Mouse (Mus musculus) thymus, postnatal 0 days (tissue): Measurements from ENCODE around the gene Gm10840. TPM values are rescaled to one million over a fixed set of nuclear protein-coding genes. Genes with fewer than 3 reads are reported as not detected.
"Not testable (repeated sequence)": the region's sequence is repeated elsewhere in the genome, so short reads cannot be mapped to it uniquely, and the experiment has no call there.

ENCODE experiments used
- DNase-seq: peaks from one replicate; pipeline ENCODE4 v3.0.0-alpha.2; 2015; ENCODE audit warnings: low spot score
- polyA plus RNA-seq: library from polyadenylated mRNA; unstranded; fragments of >200 nt; fragmentation: Nextera tagmentation; extraction: Ambion mirVana; gene quantifications from 2 replicates; pipeline ENCODE4 v1.2.1, GENCODE M21; 2015

The Gm10840 gene
- polyA plus RNA-seq, 1 experiment from 2014 or later, result 0.78 TPM

GRCm38 (mm10) chr11:106195341-106195740 lies 34.7 kb downstream of the Gm10840 start:
- no peak for DNase-seq

- no peak for DNase-seq
Observed at GRCm38 (mm10) chr11:106198277-106198676, 37.6 kb downstream of the Gm10840 start.

- not testable (repeated sequence) for DNase-seq
Observed at GRCm38 (mm10) chr11:106199997-106200396, 39.3 kb downstream of the Gm10840 start.

- peak; percentile 25 for DNase-seq
Observed at GRCm38 (mm10) chr11:106200756-106201155, 40.1 kb downstream of the Gm10840 start.

GRCm38 (mm10) chr11:106201337-106202122 lies 40.9 kb downstream of the Gm10840 start:
- DNase-seq, result peak; percentile 26

- DNase-seq, result no peak
Observed at GRCm38 (mm10) chr11:106202123-106202465, 41.4 kb downstream of the Gm10840 start, which contains the start of gene Strada. Gene Strada (minus strand): TSS chr11:106202168.

Other genes with a start within 250 kb of the Gm10840 start
- 7.2 and 8.5 TPM in 2 replicates for gene Cyb561, start 207.5 kb upstream of the Gm10840 start, polyA plus RNA-seq
- 0.88 and 1.3 TPM in 2 replicates for gene Ace, start 192.9 kb upstream of the Gm10840 start, polyA plus RNA-seq
- not detected in 2 replicates for gene Ace3, start 166.2 kb upstream of the Gm10840 start, polyA plus RNA-seq
- 1.5 TPM in 2 replicates for gene Kcnh6, start 152.7 kb upstream of the Gm10840 start, polyA plus RNA-seq
- 44.0 and 48.3 TPM in 2 replicates for gene Dcaf7, start 124.0 kb upstream of the Gm10840 start, polyA plus RNA-seq
- gene Taco1, start 94.8 kb upstream of the Gm10840 start, polyA plus RNA-seq, result 10.1 and 11.5 TPM in 2 replicates
- 13.6 and 16.9 TPM in 2 replicates for gene Map3k3, start 76.2 kb upstream of the Gm10840 start, polyA plus RNA-seq
- gene Limd2, start within 50 bp of the Gm10840 start, polyA plus RNA-seq, result 968 and 1,023 TPM in 2 replicates
- 18.9 and 21.6 TPM in 2 replicates for gene Strada, start 41.3 kb downstream of the Gm10840 start, polyA plus RNA-seq
- 57.0 and 63.1 TPM in 2 replicates for gene Ccdc47, start 55.5 kb downstream of the Gm10840 start, polyA plus RNA-seq
- gene Ddx42, start 56.1 kb downstream of the Gm10840 start, polyA plus RNA-seq, result 58.3 and 67.8 TPM in 2 replicates
- 58.3 and 60.5 TPM in 2 replicates for gene Ftsj3, start 95.2 kb downstream of the Gm10840 start, polyA plus RNA-seq
- gene Psmc5, start 95.3 kb downstream of the Gm10840 start, polyA plus RNA-seq, result 260 and 266 TPM in 2 replicates
- 139 and 157 TPM in 2 replicates for gene Smarcd2, start 112.1 kb downstream of the Gm10840 start, polyA plus RNA-seq
- gene Tcam1, start 115.8 kb downstream of the Gm10840 start, polyA plus RNA-seq, result 0.40 and 0.54 TPM in 2 replicates
- gene Gh, start 141.0 kb downstream of the Gm10840 start, polyA plus RNA-seq, result 0.38 and 0.75 TPM in 2 replicates
- 38.5 and 39.6 TPM in 2 replicates for gene Cd79b, start 153.9 kb downstream of the Gm10840 start, polyA plus RNA-seq
- gene Scn4a, start 192.4 kb downstream of the Gm10840 start, polyA plus RNA-seq, result 0.04 TPM in 1 of 2 replicates, not detected in the other
- gene Prr29, start 204.6 kb downstream of the Gm10840 start, polyA plus RNA-seq, result 31.2 and 33.1 TPM in 2 replicates
- gene Icam2, start 227.2 kb downstream of the Gm10840 start, polyA plus RNA-seq, result 123 and 124 TPM in 2 replicates